Mouse (Mus musculus): Measurements from ENCODE around the gene Polm.

GRCm38 (mm10) chr11:5825432-5825831 is 12.4 kb downstream of the Polm start:
- TF ChIP-seq POLR2A (IDR thresholded peaks at IDR 0.05; ENCODE audit: low read depth, low read length) = no peak
- no peak for TF ChIP-seq CTCF (IDR thresholded peaks at IDR 0.05; ENCODE audit: extremely low read depth, insufficient read length, insufficient replicate concordance, low read depth, low read length)

Data from small intestine, adult 2 months (tissue).